22 mouse cellular contexts compared by ENCODE assay signal in the genomic region with DNA sequence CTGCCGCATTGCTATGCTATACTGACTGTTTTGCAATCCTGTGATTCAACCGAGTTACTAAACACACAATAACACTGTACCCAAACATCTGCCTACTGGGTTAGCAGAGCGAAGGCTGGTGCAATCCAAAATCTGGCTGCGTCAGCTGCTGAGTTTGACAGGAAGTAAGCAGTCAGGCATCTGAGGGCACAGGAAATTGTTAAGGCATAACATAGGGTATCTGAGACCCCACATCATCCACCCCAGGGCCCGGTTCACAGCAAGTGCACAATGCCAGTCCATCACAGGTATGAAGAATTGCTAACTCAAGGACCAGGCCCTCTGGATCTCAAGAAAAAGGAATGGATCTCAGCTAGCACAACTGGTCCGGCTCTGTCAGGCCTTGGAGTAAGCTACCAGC. TPM values are rescaled to one million over a fixed set of nuclear protein-coding genes. Genes with fewer than 3 reads are reported as not detected.
DNase-seq lines count a peak whose midpoint lies in the region; ATAC-seq lines count a peak whose summit lies in the region.
"Had no signal": no experiment of that assay in that cellular context is flagged by ENCODE, and none has a peak within 500 bp of the region (broad histone marks: within the 10 kb centered on the region; RNA-seq: fewer than 3 reads in every experiment).

No protein-coding gene starts in this region.

- ATAC-seq in frontal cortex, adult (ENCODE audit: low TSS enrichment), result 0 out of 2 replicates have a peak, but pooled peaks have one; percentile 6
- ATAC-seq in activated CD4-positive, CD25-positive, alpha-beta regulatory T cell, adult 4 months, result peak; percentile 41
- no peak for ATAC-seq in liver, embryonic 11.5 days (replicated peaks; ENCODE audit: low FRiP score)

- H3K4me2 ChIP-seq in liver, embryonic 11.5 days, result no peak overlapping the region
- H3K4me2 ChIP-seq: forebrain, embryonic 12.5 days; neural tube, embryonic 12.5 days had no signal

- H3K27me3 ChIP-seq in liver, embryonic 11.5 days (replicated peaks; ENCODE audit: control insufficient read depth, insufficient read depth, low read length), result no peaks in the 10 kb centered on the region
- H3K27me3 ChIP-seq: CH12.LX; forebrain, embryonic 12.5 days; neural tube, embryonic 12.5 days had no signal

- no peak overlapping the region for H3K4me3 ChIP-seq in macrophage (ENCODE audit: inconsistent target)
- H3K4me3 ChIP-seq in liver, embryonic 11.5 days (ENCODE audit: low read depth, low read length), result no peak overlapping the region
- H3K4me3 ChIP-seq: forebrain, embryonic 12.5 days; left cerebral cortex, adult 2 months; midbrain, embryonic 10.5 days; neural tube, embryonic 12.5 days had no signal

- H3K9ac ChIP-seq in liver, embryonic 11.5 days (ENCODE audit: low read depth, low read length), result no peak overlapping the region
- H3K9ac ChIP-seq: forebrain, embryonic 12.5 days; neural tube, embryonic 12.5 days had no signal

- peak overlapping the region; percentile 19; the same call in 1 of the 2 replicates for H3K27ac ChIP-seq in macrophage
- no peak overlapping the region for H3K27ac ChIP-seq in liver, embryonic 11.5 days (ENCODE audit: low read depth, low read length)
- H3K27ac ChIP-seq: forebrain, embryonic 12.5 days; left cerebral cortex, adult 2 months; midbrain, embryonic 10.5 days; neural tube, embryonic 12.5 days; stomach, postnatal 0 days had no signal

- 0 out of 2 replicates have a peak, but pooled peaks cover 3% of the 10 kb centered on the region for H3K36me3 ChIP-seq in macrophage (ENCODE audit: inconsistent target)
- peaks cover 9% of the 10 kb centered on the region; the same call in 1 of the 2 replicates for H3K36me3 ChIP-seq in liver, embryonic 11.5 days (ENCODE audit: control insufficient read depth, insufficient read depth, low read length)

- WGBS in macrophage (ENCODE audit: missing documents), result 40% methylated on average over 6 of the region's 6 CpGs
- 75% methylated on average over 6 of the region's 6 CpGs for WGBS in liver, embryonic 11.5 days

- no peaks in the 10 kb centered on the region for H3K9me3 ChIP-seq in liver, embryonic 11.5 days (ENCODE audit: control insufficient read depth, low read length)
- H3K9me3 ChIP-seq: forebrain, embryonic 12.5 days; neural tube, embryonic 12.5 days had no signal

- no peaks in the 10 kb centered on the region for H3K4me1 ChIP-seq in liver, embryonic 11.5 days (replicated peaks; ENCODE audit: control insufficient read depth, insufficient read depth, low read length)
- H3K4me1 ChIP-seq: forebrain, embryonic 12.5 days; midbrain, embryonic 10.5 days; neural tube, embryonic 12.5 days had no signal

- DNase-seq in frontal cortex, postnatal 14 days (ENCODE audit: low spot score in 2 of 2), result no peak
- DNase-seq in thymus, postnatal 10 days (ENCODE audit: low spot score in 2 of 2), result peak; percentile 43 to 53
- no peak for DNase-seq in right cerebral cortex, postnatal 4 days
- DNase-seq in liver, embryonic 11.5 days (ENCODE audit: low spot score), result no peak
- no peak for DNase-seq in right cerebral cortex, postnatal 14 days
- DNase-seq: adrenal gland, postnatal 10 days; cerebellum, adult 11 months; cerebellum, postnatal 36 days; gastrocnemius, postnatal 10 days; kidney, adult 9 months; kidney, postnatal 25 days; left cerebral cortex, postnatal 4 days; lung, adult 2 months had no signal

- no peaks in the 10 kb centered on the region for H3K79me2 ChIP-seq in macrophage (ENCODE audit: inconsistent target)

RNA-seq across cellular contexts. Expression of a gene that starts 29.4 kb away (rescaled TPM):
- 1 to 10 TPM; 4.2 to 5.2 TPM for polyA plus RNA-seq in activated CD4-positive, CD25-positive, alpha-beta regulatory T cell, adult 4 months (2017; shearing (Covaris generic))
- total RNA-seq in macrophage (2018; cell fraction: chromatin; rRNA removed), result 10 to 100 TPM in 10 of 26 experiments, 1 to 10 TPM in 15, under 1 TPM in 1; 0.76 to 21.0 (median 8.4) TPM
- total RNA-seq in macrophage (2018; cell fraction: cytosol; rRNA removed), result 10 to 100 TPM in 15 of 26 experiments, 1 to 10 TPM in 11; 6.1 to 14.8 (median 11.2) TPM
- 10 to 100 TPM in 8 of 26 experiments, 1 to 10 TPM in 18; 2.0 to 21.3 (median 7.6) TPM for total RNA-seq in macrophage (2018; cell fraction: nucleus; rRNA removed)
- polyA plus RNA-seq in macrophage (2018), result 8.3 to 10.7 TPM (median 10.0 TPM) in 3 replicates
- polyA plus RNA-seq in liver, embryonic 11.5 days (2014; fragmentation: Nextera tagmentation; extraction: Ambion mirVana), result 6.5 and 8.6 TPM in 2 replicates

Comparison
In these comparisons a context has a peak if more than half of its experiments do, and no peak if none do; other contexts are left out.
1. DNase-seq: peak in thymus, postnatal 10 days (2 of 2); none in frontal cortex, postnatal 14 days (0 of 2), right cerebral cortex, postnatal 4 days (single experiment), liver, embryonic 11.5 days (single experiment) and right cerebral cortex, postnatal 14 days (single experiment).